Mouse (Mus musculus): Measurements from ENCODE around the gene Psmb8. TPM values are rescaled to one million over a fixed set of nuclear protein-coding genes. Genes with fewer than 3 reads are reported as not detected.

The Psmb8 gene
- polyA plus RNA-seq, 1 experiment: 0.44 TPM

DNA sequence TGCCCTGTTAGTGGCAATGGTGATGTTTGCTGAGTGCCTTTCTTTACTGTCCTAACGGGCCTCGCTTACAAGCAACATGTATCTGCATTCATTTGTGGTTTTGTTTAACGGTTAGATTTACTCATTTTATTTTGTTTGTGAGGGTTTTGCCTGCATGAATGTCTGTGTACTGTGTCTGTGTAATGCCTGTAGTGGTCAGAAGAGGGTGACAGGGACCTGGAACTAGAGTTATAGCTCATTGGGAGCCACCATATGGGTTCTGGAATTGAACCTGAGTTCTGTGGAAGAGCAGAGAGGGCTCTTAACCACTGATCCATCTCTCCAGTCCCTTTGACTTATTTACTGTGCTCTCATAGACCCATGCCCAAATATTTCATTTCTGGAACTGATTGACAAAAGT, 49.5 kb downstream of the Psmb8 start:
- TF ChIP-seq POLR2A (IDR thresholded peaks at IDR 0.05; ENCODE audit: insufficient read length, low read depth): no peak
- TF ChIP-seq CEBPB (IDR thresholded peaks at IDR 0.05; ENCODE audit: insufficient read depth, poor library complexity, severe bottlenecking): no peak
- no peak for TF ChIP-seq E2F4 (IDR thresholded peaks at IDR 0.05; ENCODE audit: insufficient read depth)
- TF ChIP-seq MAX (IDR thresholded peaks at IDR 0.05; ENCODE audit: low read depth): no peak
- TF ChIP-seq TCF3 (IDR thresholded peaks at IDR 0.05; ENCODE audit: insufficient read length, low read depth): no peak
- no peak for TF ChIP-seq POLR2AphosphoS2 (IDR thresholded peaks at IDR 0.05; ENCODE audit: insufficient read length, low read depth)
- no peak for TF ChIP-seq REST (IDR thresholded peaks at IDR 0.05; ENCODE audit: insufficient read depth, insufficient read length)
- TF ChIP-seq MYOD1 (IDR thresholded peaks at IDR 0.05; ENCODE audit: control insufficient read depth in 1 of 3, insufficient read length in 2 of 3, low read depth in 2 of 3): no peak
- TF ChIP-seq TCF12 (IDR thresholded peaks at IDR 0.05; ENCODE audit: insufficient read depth, poor library complexity, severe bottlenecking): no peak
- TF ChIP-seq MYOG (IDR thresholded peaks at IDR 0.05; ENCODE audit: control insufficient read depth in 1 of 3, insufficient read depth in 1 of 3, insufficient read length in 2 of 3, low read depth in 2 of 3): no peak
- TF ChIP-seq USF1 (IDR thresholded peaks at IDR 0.05; ENCODE audit: low read depth): no peak
- TF ChIP-seq SRF (IDR thresholded peaks at IDR 0.05; ENCODE audit: control insufficient read depth, insufficient read length, low read depth): no peak
- H3K4me2 ChIP-seq (ENCODE audit: low read depth): no peak overlapping the region
- no peak overlapping the region for H3K4me3 ChIP-seq
- H3K27me3 ChIP-seq (ENCODE audit: control insufficient read depth, insufficient read depth, insufficient read length): peaks cover 11% of the 10 kb centered on the region
- no peak overlapping the region for H3ac ChIP-seq (ENCODE audit: control insufficient read depth, insufficient read length)
- no peaks in the 10 kb centered on the region for H3K36me3 ChIP-seq (ENCODE audit: control insufficient read depth, insufficient read depth)
- H3K79me2 ChIP-seq (ENCODE audit: control insufficient read depth, insufficient read depth): no peaks in the 10 kb centered on the region

GRCm38 (mm10) chr17:34248764-34249163, 51.2 kb downstream of the Psmb8 start:
- peaks cover 11% of the 10 kb centered on the region for H3K27me3 ChIP-seq (ENCODE audit: control insufficient read depth, insufficient read depth, insufficient read length)
- H3ac ChIP-seq (ENCODE audit: control insufficient read depth, insufficient read length): no peak overlapping the region
- H3K4me2 ChIP-seq (ENCODE audit: low read depth): no peak overlapping the region
- no peak overlapping the region for H3K4me3 ChIP-seq
- TF ChIP-seq E2F4 (IDR thresholded peaks at IDR 0.05; ENCODE audit: insufficient read depth): no peak
- TF ChIP-seq TCF12 (IDR thresholded peaks at IDR 0.05; ENCODE audit: insufficient read depth, poor library complexity, severe bottlenecking): no peak
- no peak for TF ChIP-seq REST (IDR thresholded peaks at IDR 0.05; ENCODE audit: insufficient read depth, insufficient read length)
- no peaks in the 10 kb centered on the region for H3K79me2 ChIP-seq (ENCODE audit: control insufficient read depth, insufficient read depth)
- H3K36me3 ChIP-seq (ENCODE audit: control insufficient read depth, insufficient read depth): no peaks in the 10 kb centered on the region

- H3K4me2 ChIP-seq (ENCODE audit: low read depth): no peak overlapping the region
- no peak overlapping the region for H3ac ChIP-seq (ENCODE audit: control insufficient read depth, insufficient read length)
- no peak overlapping the region for H3K4me3 ChIP-seq
- H3K79me2 ChIP-seq (ENCODE audit: control insufficient read depth, insufficient read depth): no peaks in the 10 kb centered on the region
- TF ChIP-seq USF1 (IDR thresholded peaks at IDR 0.05; ENCODE audit: low read depth): no peak
- TF ChIP-seq MYOG (IDR thresholded peaks at IDR 0.05; ENCODE audit: control insufficient read depth in 1 of 3, insufficient read depth in 1 of 3, insufficient read length in 2 of 3, low read depth in 2 of 3): no peak
- TF ChIP-seq E2F4 (IDR thresholded peaks at IDR 0.05; ENCODE audit: insufficient read depth): no peak
- no peak for TF ChIP-seq TCF3 (IDR thresholded peaks at IDR 0.05; ENCODE audit: insufficient read length, low read depth)
- no peak for TF ChIP-seq SRF (IDR thresholded peaks at IDR 0.05; ENCODE audit: control insufficient read depth, insufficient read length, low read depth)
- no peak for TF ChIP-seq POLR2AphosphoS2 (IDR thresholded peaks at IDR 0.05; ENCODE audit: insufficient read length, low read depth)
- TF ChIP-seq REST (IDR thresholded peaks at IDR 0.05; ENCODE audit: insufficient read depth, insufficient read length): no peak
- no peak for TF ChIP-seq TCF12 (IDR thresholded peaks at IDR 0.05; ENCODE audit: insufficient read depth, poor library complexity, severe bottlenecking)
- no peak for TF ChIP-seq POLR2A (IDR thresholded peaks at IDR 0.05; ENCODE audit: insufficient read length, low read depth)
- TF ChIP-seq CEBPB (IDR thresholded peaks at IDR 0.05; ENCODE audit: insufficient read depth, poor library complexity, severe bottlenecking): no peak
- no peak for TF ChIP-seq MYOD1 (IDR thresholded peaks at IDR 0.05; ENCODE audit: control insufficient read depth in 1 of 3, insufficient read length in 2 of 3, low read depth in 2 of 3)
- no peak for TF ChIP-seq MAX (IDR thresholded peaks at IDR 0.05; ENCODE audit: low read depth)
- no peaks in the 10 kb centered on the region for H3K36me3 ChIP-seq (ENCODE audit: control insufficient read depth, insufficient read depth)
- H3K27me3 ChIP-seq (ENCODE audit: control insufficient read depth, insufficient read depth, insufficient read length): peaks cover 11% of the 10 kb centered on the region
Measured at GRCm38 (mm10) chr17:34249361-34249760, 51.8 kb downstream of the Psmb8 start.

DNA sequence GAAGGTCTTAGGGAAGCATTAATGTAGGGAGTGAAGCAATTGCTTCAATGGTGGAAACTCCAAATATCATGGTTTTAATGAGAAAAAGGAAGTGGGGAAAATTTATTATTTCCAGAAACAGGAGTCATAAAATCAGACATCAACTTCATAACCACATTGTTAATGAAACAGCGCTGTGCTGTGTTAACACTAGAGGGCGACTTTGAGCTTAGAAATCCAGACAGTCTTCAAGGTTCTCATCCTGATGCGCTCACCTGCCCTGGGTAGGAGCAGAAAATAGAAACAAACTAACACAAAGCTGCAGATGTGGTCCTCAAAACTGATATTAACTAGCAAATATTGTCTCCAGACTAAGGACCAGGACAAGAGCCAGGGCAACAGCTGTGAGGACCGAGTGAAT, 52.4 kb downstream of the Psmb8 start:
- Histone ChIP-seq H3K4me2 (ENCODE audit: low read depth) (no peak overlapping the region), H3K36me3 (ENCODE audit: control insufficient read depth, insufficient read depth) (no peaks in the 10 kb centered on the region), H3K27me3 (ENCODE audit: control insufficient read depth, insufficient read depth, insufficient read length) (peaks cover 11% of the 10 kb centered on the region), H3K4me3 (no peak overlapping the region), H3K79me2 (ENCODE audit: control insufficient read depth, insufficient read depth) (no peaks in the 10 kb centered on the region), H3ac (ENCODE audit: control insufficient read depth, insufficient read length) (no peak overlapping the region)
- no peak for TF ChIP-seq MAX (IDR thresholded peaks at IDR 0.05; ENCODE audit: low read depth)
- TF ChIP-seq MYOD1 (IDR thresholded peaks at IDR 0.05; ENCODE audit: control insufficient read depth in 1 of 3, insufficient read length in 2 of 3, low read depth in 2 of 3): no peak
- TF ChIP-seq CEBPB (IDR thresholded peaks at IDR 0.05; ENCODE audit: insufficient read depth, poor library complexity, severe bottlenecking): no peak
- TF ChIP-seq REST (IDR thresholded peaks at IDR 0.05; ENCODE audit: insufficient read depth, insufficient read length): no peak
- TF ChIP-seq SRF (IDR thresholded peaks at IDR 0.05; ENCODE audit: control insufficient read depth, insufficient read length, low read depth): no peak
- no peak for TF ChIP-seq POLR2AphosphoS2 (IDR thresholded peaks at IDR 0.05; ENCODE audit: insufficient read length, low read depth)
- no peak for TF ChIP-seq USF1 (IDR thresholded peaks at IDR 0.05; ENCODE audit: low read depth)
- no peak for TF ChIP-seq E2F4 (IDR thresholded peaks at IDR 0.05; ENCODE audit: insufficient read depth)
- no peak for TF ChIP-seq POLR2A (IDR thresholded peaks at IDR 0.05; ENCODE audit: insufficient read length, low read depth)
- no peak for TF ChIP-seq TCF12 (IDR thresholded peaks at IDR 0.05; ENCODE audit: insufficient read depth, poor library complexity, severe bottlenecking)
- TF ChIP-seq TCF3 (IDR thresholded peaks at IDR 0.05; ENCODE audit: insufficient read length, low read depth): no peak
- no peak for TF ChIP-seq MYOG (IDR thresholded peaks at IDR 0.05; ENCODE audit: control insufficient read depth in 1 of 3, insufficient read depth in 1 of 3, insufficient read length in 2 of 3, low read depth in 2 of 3)

Other genes with a start within 250 kb of the Psmb8 start
- gene B3galt4, start 246.2 kb upstream of the Psmb8 start, polyA plus RNA-seq (2012; fragmentation: generic; extraction: Trizol): 1.2 TPM
- 29.9 TPM for gene Vps52, start 241.9 kb upstream of the Psmb8 start, polyA plus RNA-seq (2012; fragmentation: generic; extraction: Trizol)
- 287 TPM for gene Rps18, start 241.7 kb upstream of the Psmb8 start, polyA plus RNA-seq (2012; fragmentation: generic; extraction: Trizol)
- gene H2-K1, start 197.4 kb upstream of the Psmb8 start, polyA plus RNA-seq (2012; fragmentation: generic; extraction: Trizol): 89.2 TPM
- gene Ring1, start 173.0 kb upstream of the Psmb8 start, polyA plus RNA-seq (2012; fragmentation: generic; extraction: Trizol): 42.9 TPM
- 51.1 TPM for gene H2-Ke6, start 169.7 kb upstream of the Psmb8 start, polyA plus RNA-seq (2012; fragmentation: generic; extraction: Trizol)
- 207 TPM for gene Slc39a7, start 166.0 kb upstream of the Psmb8 start, polyA plus RNA-seq (2012; fragmentation: generic; extraction: Trizol)
- 45.8 TPM for gene Rxrb, start 165.9 kb upstream of the Psmb8 start, polyA plus RNA-seq (2012; fragmentation: generic; extraction: Trizol)
- 0.94 TPM for gene Col11a2, start 158.3 kb upstream of the Psmb8 start, polyA plus RNA-seq (2012; fragmentation: generic; extraction: Trizol)
- gene H2-Oa, start 105.4 kb upstream of the Psmb8 start, polyA plus RNA-seq (2012; fragmentation: generic; extraction: Trizol): 0.07 TPM
- gene H2-DMa, start 78.2 kb upstream of the Psmb8 start, polyA plus RNA-seq (2012; fragmentation: generic; extraction: Trizol): 7.2 TPM
- gene Brd2, start 75.1 kb upstream of the Psmb8 start, polyA plus RNA-seq (2012; fragmentation: generic; extraction: Trizol): 90.1 TPM
- gene H2-DMb2, start 54.4 kb upstream of the Psmb8 start, polyA plus RNA-seq (2012; fragmentation: generic; extraction: Trizol): not detected
- gene H2-DMb1, start 44.6 kb upstream of the Psmb8 start, polyA plus RNA-seq (2012; fragmentation: generic; extraction: Trizol): not detected
- gene Tap1, start 10.2 kb upstream of the Psmb8 start, polyA plus RNA-seq (2012; fragmentation: generic; extraction: Trizol): 0.62 TPM
- 0.26 TPM for gene Psmb9, start 10.0 kb upstream of the Psmb8 start, polyA plus RNA-seq (2012; fragmentation: generic; extraction: Trizol)
- 5.3 TPM for gene Tap2, start 5.8 kb downstream of the Psmb8 start, polyA plus RNA-seq (2012; fragmentation: generic; extraction: Trizol)
- not detected for gene H2-Ob, start 41.2 kb downstream of the Psmb8 start, polyA plus RNA-seq (2012; fragmentation: generic; extraction: Trizol)
- not detected for gene H2-Ab1, start 60.0 kb downstream of the Psmb8 start, polyA plus RNA-seq (2012; fragmentation: generic; extraction: Trizol)
- gene H2-Aa, start 90.1 kb downstream of the Psmb8 start, polyA plus RNA-seq (2012; fragmentation: generic; extraction: Trizol): not detected
- gene H2-Eb1, start 108.1 kb downstream of the Psmb8 start, polyA plus RNA-seq (2012; fragmentation: generic; extraction: Trizol): not detected
- not detected for gene H2-Eb2, start 127.9 kb downstream of the Psmb8 start, polyA plus RNA-seq (2012; fragmentation: generic; extraction: Trizol)
- not detected for gene Btnl2, start 157.1 kb downstream of the Psmb8 start, polyA plus RNA-seq (2012; fragmentation: generic; extraction: Trizol)
- gene Btnl1, start 179.4 kb downstream of the Psmb8 start, polyA plus RNA-seq (2012; fragmentation: generic; extraction: Trizol): not detected
- gene BC051142, start 201.1 kb downstream of the Psmb8 start, polyA plus RNA-seq (2012; fragmentation: generic; extraction: Trizol): not detected